Comparison of ENCODE assay signal across 19 mouse cellular contexts in the genomic region with DNA sequence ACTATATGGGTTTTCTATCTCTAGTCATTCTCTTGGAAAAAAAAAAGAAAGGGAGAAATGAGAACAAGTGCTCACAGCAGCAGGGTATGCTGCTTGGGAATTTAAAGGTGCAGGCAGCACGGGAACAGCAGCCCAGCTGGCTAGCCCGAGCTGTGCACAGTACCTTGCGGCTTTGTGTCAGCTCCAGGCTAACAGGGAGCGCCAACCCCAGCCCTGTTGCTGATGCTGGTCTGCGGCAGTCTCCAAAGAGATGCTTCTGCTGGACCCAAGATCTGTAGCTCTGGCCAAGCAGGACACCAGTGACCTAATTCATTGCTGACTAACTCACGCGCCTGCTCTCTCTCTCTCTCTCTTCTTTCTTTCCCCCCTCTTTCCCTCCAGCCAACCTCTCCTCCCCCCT.
A peak's percentile ranks its signal among the peaks of the same experiment; 100 is the strongest.
DNase-seq lines count a peak whose midpoint lies in the region; ATAC-seq and TF ChIP-seq lines count a peak whose summit lies in the region.
"Had no signal": no experiment of that assay in that cellular context is flagged by ENCODE, and none has a peak within 500 bp of the region (broad histone marks: within the 10 kb centered on the region; RNA-seq: fewer than 3 reads in every experiment).

No protein-coding gene starts in this region.

- no peaks in the 10 kb centered on the region for H3K9me3 ChIP-seq in forebrain, postnatal 0 days (ENCODE audit: low read length)
- no peaks in the 10 kb centered on the region; the same call in 1 of the 2 replicates for H3K9me3 ChIP-seq in forebrain, embryonic 13.5 days (replicated peaks)
- H3K9me3 ChIP-seq: embryonic facial prominence, embryonic 10.5 days; limb, embryonic 10.5 days had no signal

- peak; percentile 16 for DNase-seq in forebrain, postnatal 0 days
- peak; percentile 44 to 59 for DNase-seq in left cerebral cortex, postnatal 25 days (ENCODE audit: low spot score in 2 of 2)
- no peak for DNase-seq in left cerebral cortex, postnatal 4 days
- peak; percentile 4 for DNase-seq in Muller cell, postnatal 12 days (ENCODE audit: inconsistent ontology term)
- DNase-seq in cerebellum, postnatal 36 days, result peak; percentile 54 to 58
- DNase-seq in kidney, adult 18-20 months, result no peak
- DNase-seq: adrenal gland, postnatal 36 days; gastrocnemius, postnatal 25 days; kidney, adult 2 months; kidney, postnatal 14 days; lung, adult 2 months; lung, postnatal 36 days; spleen, adult 18-20 months; thymus, adult 18-20 months had no signal

- H3K4me1 ChIP-seq in forebrain, postnatal 0 days (ENCODE audit: insufficient read depth), result no peaks in the 10 kb centered on the region
- H3K4me1 ChIP-seq in forebrain, embryonic 13.5 days, result no peaks in the 10 kb centered on the region
- H3K4me1 ChIP-seq: embryonic facial prominence, embryonic 10.5 days; limb, embryonic 10.5 days had no signal

- H3K36me3 ChIP-seq in forebrain, postnatal 0 days (ENCODE audit: insufficient read depth), result no peaks in the 10 kb centered on the region
- H3K36me3 ChIP-seq in forebrain, embryonic 13.5 days (ENCODE audit: poor library complexity, severe bottlenecking), result no peaks in the 10 kb centered on the region
- H3K36me3 ChIP-seq: embryonic facial prominence, embryonic 10.5 days; limb, embryonic 10.5 days had no signal

- H3K27me3 ChIP-seq in forebrain, postnatal 0 days (ENCODE audit: insufficient read depth, low read length), result no peaks in the 10 kb centered on the region; the same call in 1 of the 2 replicates
- no peaks in the 10 kb centered on the region for H3K27me3 ChIP-seq in forebrain, embryonic 13.5 days

- peak; percentile 53; the same call in 1 of the 2 replicates for ATAC-seq in forebrain, postnatal 0 days
- ATAC-seq in forebrain, embryonic 13.5 days, result no peak
- ATAC-seq: forebrain, embryonic 16.5 days had no signal

- H3K4me3 ChIP-seq in forebrain, postnatal 0 days (ENCODE audit: low read depth, low read length), result no peak overlapping the region
- H3K4me3 ChIP-seq in forebrain, embryonic 13.5 days, result no peak overlapping the region
- H3K4me3 ChIP-seq: embryonic facial prominence, embryonic 10.5 days; limb, embryonic 10.5 days had no signal

- 0 out of 2 replicates have a peak overlapping the region, but pooled peaks have one; percentile 17 for H3K27ac ChIP-seq in forebrain, postnatal 0 days (ENCODE audit: low read depth, low read length)
- no peak overlapping the region for H3K27ac ChIP-seq in forebrain, embryonic 13.5 days
- H3K27ac ChIP-seq: embryonic facial prominence, embryonic 10.5 days; limb, embryonic 10.5 days had no signal

- intact Hi-C loops in left cerebral cortex, postnatal 25 days (cut with DNase I), result loop anchor here (1.0 to 2.0 kb wide), 4 partner anchors 19 to 74 kb away; no protein-coding TSS in a partner anchor
- intact Hi-C loops in left cerebral cortex, postnatal 4 days (cut with DNase I), result no loop called here

- H3K4me2 ChIP-seq in forebrain, postnatal 0 days (ENCODE audit: low read depth), result no peak overlapping the region
- no peak overlapping the region for H3K4me2 ChIP-seq in forebrain, embryonic 13.5 days
- H3K4me2 ChIP-seq: liver, embryonic 11.5 days had no signal

- no peak overlapping the region for H3K9ac ChIP-seq in forebrain, postnatal 0 days
- H3K9ac ChIP-seq in forebrain, embryonic 13.5 days, result no peak overlapping the region

- 58% methylated on average over 7 of the region's 7 CpGs for WGBS in forebrain, postnatal 0 days
- 57% methylated on average over 7 of the region's 7 CpGs for WGBS in forebrain, embryonic 13.5 days

- TF ChIP-seq CTCF in forebrain, postnatal 0 days (IDR thresholded peaks at IDR 0.05; ENCODE audit: low read depth), result no peak

Comparison
In these comparisons a context has a peak if more than half of its experiments do, and no peak if none do; other contexts are left out.
1. DNase-seq: peak in forebrain, postnatal 0 days (single experiment), left cerebral cortex, postnatal 25 days (2 of 2), Muller cell, postnatal 12 days (single experiment) and cerebellum, postnatal 36 days (2 of 2); none in left cerebral cortex, postnatal 4 days (single experiment) and kidney, adult 18-20 months (single experiment).